Mouse (Mus musculus): ENCODE measurements at regions not wholly inside any gene's neighbourhood (a gene's known extent, or its start where the extent isn't known, plus 50 kb on each side); places are given as distances from the start of the nearest gene placed in this dataset.

DNA sequence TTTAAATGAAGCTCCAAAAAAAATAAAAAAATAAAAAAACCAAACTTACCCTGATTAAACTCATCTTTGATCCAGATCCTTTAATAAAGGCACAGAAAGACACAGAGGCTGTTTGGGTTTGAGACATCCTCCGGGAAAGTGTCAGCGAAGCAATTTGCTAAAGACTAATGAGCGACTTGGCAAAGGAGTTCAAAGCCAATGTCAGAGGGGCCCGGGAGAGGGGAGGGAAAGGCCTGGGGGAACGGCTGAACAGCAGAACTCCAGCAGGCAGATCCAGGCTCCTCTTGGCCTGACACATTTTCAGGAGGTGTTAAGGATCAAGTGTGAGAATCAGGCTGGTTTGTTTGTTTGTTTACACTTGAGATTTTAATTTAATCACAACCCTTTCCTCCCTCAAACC is 49.9 kb upstream of the Msx2 start:
- TF ChIP-seq CTCF (IDR thresholded peaks at IDR 0.05; ENCODE audit: extremely low read depth, insufficient read depth, insufficient read length, insufficient replicate concordance) = no peak
- no peak for TF ChIP-seq POLR2A (IDR thresholded peaks at IDR 0.05; ENCODE audit: low read depth, low read length)

Measured in spleen, adult 2 months (tissue).